Comparison of ENCODE assay signal across 10 mouse cellular contexts in the genomic region with DNA sequence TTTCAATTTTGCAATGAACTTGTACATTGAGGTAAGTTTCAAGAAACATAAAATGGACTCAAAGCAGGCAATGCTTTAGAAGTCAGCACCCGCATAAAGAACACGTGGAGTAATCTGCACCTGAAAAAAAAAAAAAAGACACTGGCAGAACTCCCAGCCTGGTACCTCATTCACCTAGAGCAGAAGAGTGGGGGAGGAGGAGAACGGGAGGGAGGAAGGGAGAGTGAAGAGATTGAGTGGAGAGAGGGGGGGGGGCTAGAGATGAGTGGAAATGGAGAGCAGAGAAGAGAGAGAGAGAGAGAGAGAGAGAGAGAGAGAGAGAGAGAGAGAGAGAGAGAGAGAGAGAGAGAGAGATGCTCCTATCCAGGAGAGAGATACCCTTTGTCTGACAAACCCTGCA. TPM values are rescaled to one million over a fixed set of nuclear protein-coding genes. Genes with fewer than 3 reads are reported as not detected.
DNase-seq lines count a peak whose midpoint lies in the region; ATAC-seq and TF ChIP-seq lines count a peak whose summit lies in the region.
"Had no signal": no experiment of that assay in that cellular context is flagged by ENCODE, and none has a peak within 500 bp of the region (broad histone marks: within the 10 kb centered on the region; RNA-seq: fewer than 3 reads in every experiment).

No protein-coding gene starts in this region.

- H3ac ChIP-seq in myocyte (ENCODE audit: control insufficient read depth, insufficient read length): peak overlapping the region; percentile 89

- ATAC-seq in heart, embryonic 15.5 days (replicated peaks; ENCODE audit: insufficient number of reproducible peaks, insufficient read depth, low FRiP score, low read depth): no peak
- peak; percentile 46 for ATAC-seq in hindbrain, embryonic 16.5 days

- H3K79me2 ChIP-seq in myocyte (ENCODE audit: control insufficient read depth, insufficient read depth): peaks cover 28% of the 10 kb centered on the region

- H3K4me3 ChIP-seq in heart, embryonic 15.5 days: peak overlapping the region; percentile 65
- peak overlapping the region; percentile 91 for H3K4me3 ChIP-seq in cortical plate, adult 2 months (ENCODE audit: insufficient read depth, low read length)
- H3K4me3 ChIP-seq in hindbrain, embryonic 16.5 days (ENCODE audit: low read length): peak overlapping the region; percentile 91
- peak overlapping the region; percentile 99 for H3K4me3 ChIP-seq in myocyte
- H3K4me3 ChIP-seq in thymus, adult 2 months (ENCODE audit: control insufficient read depth, insufficient read depth, low read length): no peak overlapping the region

- WGBS in heart, embryonic 15.5 days: 5% methylated on average over 3 of the region's 3 CpGs
- 2% methylated on average over 3 of the region's 3 CpGs for WGBS in hindbrain, embryonic 16.5 days
- 10% methylated on average over 3 of the region's 3 CpGs for WGBS in thymus, adult 2 months

- H3K36me3 ChIP-seq in heart, embryonic 15.5 days: no peaks in the 10 kb centered on the region
- H3K36me3 ChIP-seq in hindbrain, embryonic 16.5 days (ENCODE audit: control insufficient read depth, insufficient read depth, low read length): no peaks in the 10 kb centered on the region
- no peaks in the 10 kb centered on the region for H3K36me3 ChIP-seq in myocyte (ENCODE audit: control insufficient read depth, insufficient read depth)
- no peaks in the 10 kb centered on the region for H3K36me3 ChIP-seq in thymus, adult 2 months (ENCODE audit: control insufficient read depth, insufficient read depth, low read length)

- peak overlapping the region; percentile 97 for H3K4me2 ChIP-seq in heart, embryonic 15.5 days
- H3K4me2 ChIP-seq in hindbrain, embryonic 16.5 days (ENCODE audit: low read length): peak overlapping the region; percentile 77
- peak overlapping the region; percentile 24 for H3K4me2 ChIP-seq in myocyte (ENCODE audit: low read depth)

- no peaks in the 10 kb centered on the region for H3K9me3 ChIP-seq in heart, embryonic 15.5 days (replicated peaks)
- H3K9me3 ChIP-seq in hindbrain, embryonic 16.5 days (ENCODE audit: control insufficient read depth, low read length): no peaks in the 10 kb centered on the region

- no peak for TF ChIP-seq CTCF in cortical plate, adult 2 months (IDR thresholded peaks at IDR 0.05; ENCODE audit: extremely low read depth, insufficient read depth, low read length)
- no peak for TF ChIP-seq CTCF in thymus, adult 2 months (IDR thresholded peaks at IDR 0.05; ENCODE audit: borderline replicate concordance, control insufficient read depth, extremely low read depth, insufficient read depth, low read length, poor library complexity)

- no peak overlapping the region for H3K9ac ChIP-seq in heart, embryonic 15.5 days
- H3K9ac ChIP-seq in hindbrain, embryonic 16.5 days (ENCODE audit: low read depth, low read length): peak overlapping the region; percentile 97

- peaks cover 27% of the 10 kb centered on the region for H3K4me1 ChIP-seq in heart, embryonic 15.5 days (replicated peaks)
- H3K4me1 ChIP-seq in cortical plate, adult 2 months (ENCODE audit: control insufficient read depth, insufficient read depth, low read length): peaks cover 3% of the 10 kb centered on the region; the same call in 1 of the 2 replicates
- peaks cover 5% of the 10 kb centered on the region for H3K4me1 ChIP-seq in hindbrain, embryonic 16.5 days (ENCODE audit: control insufficient read depth, insufficient read depth, low read depth, low read length)
- H3K4me1 ChIP-seq in thymus, adult 2 months (replicated peaks; ENCODE audit: control insufficient read depth, insufficient read depth, low read length): no peaks in the 10 kb centered on the region

- H3K27me3 ChIP-seq in heart, embryonic 15.5 days: no peaks in the 10 kb centered on the region
- no peaks in the 10 kb centered on the region for H3K27me3 ChIP-seq in hindbrain, embryonic 16.5 days (replicated peaks; ENCODE audit: control insufficient read depth, insufficient read depth, low read length)
- H3K27me3 ChIP-seq in myocyte (ENCODE audit: control insufficient read depth, insufficient read depth, insufficient read length): no peaks in the 10 kb centered on the region
- no peaks in the 10 kb centered on the region; the same call in 1 of the 2 replicates for H3K27me3 ChIP-seq in thymus, adult 2 months (ENCODE audit: control insufficient read depth, insufficient read depth, low read length)

- TF ChIP-seq POLR2A in cortical plate, adult 2 months (IDR thresholded peaks at IDR 0.05; ENCODE audit: extremely low read depth, insufficient read depth, low read length): no peak
- no peak for TF ChIP-seq POLR2A in myocyte (IDR thresholded peaks at IDR 0.05; ENCODE audit: insufficient read length, low read depth)
- no peak for TF ChIP-seq POLR2A in thymus, adult 2 months (IDR thresholded peaks at IDR 0.05; ENCODE audit: control insufficient read depth, extremely low read depth, insufficient read depth, low read length, poor library complexity)

- DNase-seq in heart, adult 9 months (ENCODE audit: low spot score in 2 of 2): no peak
- DNase-seq in B cell, adult 2 months: no peak
- DNase-seq in thymus, adult 2 months: no peak
- no peak for DNase-seq in adrenal gland, adult 2 months

- peak overlapping the region; percentile 62; the same call in 1 of the 2 replicates for H3K27ac ChIP-seq in heart, embryonic 15.5 days
- H3K27ac ChIP-seq in cortical plate, adult 2 months (ENCODE audit: insufficient read depth, low read length): peak overlapping the region; percentile 97; the same call in 1 of the 2 replicates
- peak overlapping the region; percentile 99 for H3K27ac ChIP-seq in hindbrain, embryonic 16.5 days (ENCODE audit: low read depth, low read length)
- no peak overlapping the region for H3K27ac ChIP-seq in thymus, adult 2 months (ENCODE audit: control insufficient read depth, insufficient read depth, low read length)

TF ChIP-seq in myocyte, 11 proteins besides CTCF, POLR2A, EP300 and RAD21:
- TF ChIP-seq MYOG (IDR thresholded peaks at IDR 0.05; ENCODE audit: control insufficient read depth in 1 of 3, insufficient read depth in 1 of 3, insufficient read length in 2 of 3, low read depth in 2 of 3): no peak
- TF ChIP-seq USF1 (IDR thresholded peaks at IDR 0.05; ENCODE audit: low read depth): no peak
- no peak for TF ChIP-seq TCF3 (IDR thresholded peaks at IDR 0.05; ENCODE audit: insufficient read length, low read depth)
- TF ChIP-seq CEBPB (IDR thresholded peaks at IDR 0.05; ENCODE audit: insufficient read depth, poor library complexity, severe bottlenecking): no peak
- no peak for TF ChIP-seq MAX (IDR thresholded peaks at IDR 0.05; ENCODE audit: low read depth)
- no peak for TF ChIP-seq MYOD1 (IDR thresholded peaks at IDR 0.05; ENCODE audit: control insufficient read depth in 1 of 3, insufficient read length in 2 of 3, low read depth in 2 of 3)
- no peak for TF ChIP-seq SRF (IDR thresholded peaks at IDR 0.05; ENCODE audit: control insufficient read depth, insufficient read length, low read depth)
- TF ChIP-seq POLR2AphosphoS2 (IDR thresholded peaks at IDR 0.05; ENCODE audit: insufficient read length, low read depth): no peak
- no peak for TF ChIP-seq REST (IDR thresholded peaks at IDR 0.05; ENCODE audit: insufficient read depth, insufficient read length)
- TF ChIP-seq TCF12 (IDR thresholded peaks at IDR 0.05; ENCODE audit: insufficient read depth, poor library complexity, severe bottlenecking): no peak
- TF ChIP-seq E2F4 (IDR thresholded peaks at IDR 0.05; ENCODE audit: insufficient read depth): no peak
TF ChIP-seq in myocyte: peak in this region for 0.

RNA-seq across cellular contexts. Expression of a gene that starts 0.8 kb away (rescaled TPM):
- polyA plus RNA-seq in heart, embryonic 15.5 days (2015; fragmentation: Nextera tagmentation; extraction: Ambion mirVana): 5.2 and 5.4 TPM in 2 replicates
- 63.0 and 64.8 TPM in 2 replicates for polyA plus RNA-seq in cortical plate, adult 2 months (2012; rRNA removed)
- 67.2 and 69.4 TPM in 2 replicates for polyA plus RNA-seq in hindbrain, embryonic 16.5 days (2015; fragmentation: Nextera tagmentation; extraction: Ambion mirVana)
- 15.8 TPM for polyA plus RNA-seq in myocyte (2012; fragmentation: generic; extraction: Trizol)
- polyA plus RNA-seq in thymus, adult 2 months (2012; rRNA removed): 0.59 and 0.62 TPM in 2 replicates
- total RNA-seq in adrenal gland, adult 2 months (2021): 1 to 10 TPM; 3.1 to 3.4 TPM
- polyA plus RNA-seq in adrenal gland, adult 2 months (2012; rRNA removed): 1.2 and 1.7 TPM in 2 replicates
- total RNA-seq: common myeloid progenitor, adult 5-6 weeks; MEL had no signal

Comparison
In these comparisons a context has a peak if more than half of its experiments do, and no peak if none do; other contexts are left out.
1. H3K4me2 ChIP-seq: peak in every context shown above with its lines; median percentile 97 in heart, embryonic 15.5 days; 77 in hindbrain, embryonic 16.5 days; 24 in myocyte.